Mouse (Mus musculus) ovary, postnatal 36 days (tissue): ENCODE measurements around the gene Hba-x.
A peak's percentile ranks its signal among the peaks of the same experiment; 100 is the strongest.
"Not testable (repeated sequence)": the region's sequence is repeated elsewhere in the genome, so short reads cannot be mapped to it uniquely, and the experiment has no call there.

Experiments
- DNase-seq: peaks from one replicate; pipeline ENCODE4 v3.0.0; 2022; ENCODE audit warnings: low spot score, mixed read lengths

Hba-x gene

DNA sequence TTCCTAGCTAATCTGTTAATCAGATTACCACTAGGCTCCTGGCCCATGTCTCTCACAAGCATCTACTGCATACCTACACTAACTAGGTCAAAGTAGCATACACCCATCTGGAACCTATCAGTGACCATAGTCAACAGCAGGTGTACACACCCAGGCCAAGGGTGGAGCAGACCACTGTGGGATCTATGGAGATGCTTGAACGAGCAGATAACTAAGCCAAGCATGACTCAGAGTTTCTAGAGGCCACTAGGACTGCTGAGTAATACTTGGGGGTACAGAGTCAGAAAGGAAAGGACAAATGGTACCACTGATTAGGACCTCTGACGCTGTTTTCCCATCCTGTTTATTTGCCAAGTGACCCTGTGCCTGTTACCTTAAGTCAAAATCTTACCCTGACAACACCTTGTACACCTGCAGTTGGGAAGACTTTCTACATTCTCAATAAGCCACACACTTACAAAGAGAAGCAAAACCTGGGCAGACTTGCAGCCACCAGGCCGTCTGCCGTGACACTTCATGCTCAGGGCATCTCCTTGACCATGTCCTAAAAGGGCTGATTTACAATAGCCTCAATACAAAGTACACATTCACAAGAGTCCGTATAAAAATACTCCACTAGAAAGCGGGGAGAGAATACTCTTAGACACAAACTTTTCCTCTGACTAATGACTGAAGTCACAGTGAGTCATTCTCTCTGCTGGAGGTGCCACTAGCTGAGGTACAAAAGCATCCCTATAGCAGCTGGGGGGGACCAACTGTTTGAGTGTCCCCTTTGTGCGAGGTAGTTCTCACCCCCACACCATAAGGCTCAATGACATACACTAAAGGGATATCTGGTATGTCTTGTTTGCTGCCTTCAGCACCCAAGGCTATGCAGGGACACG, 25.1 kb upstream of the Hba-x start:
- DNase-seq: no peak

GRCm38 (mm10) chr11:32253121-32253520, 23.1 kb upstream of the Hba-x start:
- DNase-seq: no peak

DNA sequence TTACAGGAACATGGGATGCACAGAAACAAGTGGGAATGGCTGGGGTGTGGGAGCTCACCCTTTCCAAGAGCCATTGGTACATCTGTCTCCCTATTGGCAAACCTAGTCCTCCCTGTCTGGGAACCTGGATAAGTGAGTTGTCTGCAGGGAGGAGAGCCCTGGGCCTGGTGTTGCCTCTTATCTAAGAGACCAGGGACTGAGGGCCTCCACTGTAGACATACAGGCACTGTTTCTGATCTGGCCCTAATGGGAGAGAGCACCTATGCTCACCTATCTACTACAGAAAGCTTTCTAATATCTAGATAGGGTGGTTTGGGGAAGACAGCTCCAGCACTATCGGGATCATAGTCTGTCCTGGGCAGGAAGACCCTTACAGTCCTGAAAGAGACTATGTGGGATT, 20.1 kb upstream of the Hba-x start:
- DNase-seq: no peak

GRCm38 (mm10) chr11:32256566-32256965, 19.6 kb upstream of the Hba-x start:
- DNase-seq: no peak

DNA sequence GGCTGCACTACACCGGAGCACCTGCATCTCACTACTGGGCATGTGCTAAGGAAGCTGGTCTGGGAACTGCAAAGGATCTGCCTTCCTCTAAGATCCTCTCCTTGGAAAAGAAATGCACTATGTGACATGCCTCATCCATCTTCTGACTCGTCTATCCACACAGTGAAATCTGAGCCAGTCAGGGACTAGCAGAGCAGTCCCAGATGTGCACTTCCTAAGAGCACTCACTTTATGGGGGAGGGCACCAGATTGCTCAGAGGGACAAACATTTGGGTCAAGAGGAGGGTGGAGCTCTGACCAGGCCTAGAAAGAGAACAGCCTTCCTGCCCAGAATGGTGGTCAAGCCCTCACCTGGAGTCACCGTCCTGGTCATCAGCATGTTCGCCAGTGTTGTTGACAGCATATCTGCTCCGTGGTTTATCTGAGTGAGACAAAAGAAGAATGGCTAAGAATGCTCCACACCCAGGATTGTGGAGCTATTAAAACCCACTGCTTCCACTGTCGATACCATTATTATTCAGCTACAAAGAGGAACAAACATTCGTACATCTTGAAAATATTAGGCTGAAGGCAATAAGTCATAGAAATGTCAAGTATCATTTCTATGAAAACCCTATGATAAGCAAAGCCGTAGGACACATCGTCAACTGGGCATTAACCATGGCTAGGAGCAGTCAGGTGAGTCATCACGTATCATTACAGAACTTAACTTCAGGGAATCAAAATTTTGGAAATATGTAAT, 13.4 kb upstream of the Hba-x start:
- DNase-seq: no peak

GRCm38 (mm10) chr11:32265117-32265738, 11.0 kb upstream of the Hba-x start:
- no peak for DNase-seq

- DNase-seq: no peak
Measured at GRCm38 (mm10) chr11:32266194-32266593, 10.0 kb upstream of the Hba-x start.

DNA sequence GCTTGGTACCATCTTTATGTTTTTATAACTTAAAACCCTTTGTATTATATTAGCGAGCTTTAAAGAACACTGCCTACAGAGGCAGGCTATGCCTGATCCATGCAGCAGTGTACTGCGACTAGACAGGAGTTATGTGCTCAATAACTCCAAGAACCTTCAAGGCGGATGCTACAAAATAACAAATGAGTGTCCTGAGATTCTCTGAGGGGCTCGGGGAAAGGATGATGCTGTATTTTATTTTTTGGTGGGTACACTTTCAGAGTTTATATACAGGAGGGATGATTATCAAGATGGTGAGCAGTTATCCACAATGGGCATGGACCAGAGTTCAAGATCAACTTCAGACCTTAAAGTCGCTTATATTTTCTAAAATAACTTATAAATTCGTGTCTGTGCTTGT, 9.4 kb upstream of the Hba-x start:
- no peak for DNase-seq

GRCm38 (mm10) chr11:32267188-32267884, 8.9 kb upstream of the Hba-x start, which contains the start of gene Nprl3:
Nprl3 (minus strand) TSS chr11:32267707.
- peak; percentile 97 for DNase-seq

- no peak for DNase-seq
Measured at GRCm38 (mm10) chr11:32267964-32268363, 8.2 kb upstream of the Hba-x start.

- no peak for DNase-seq
Measured at GRCm38 (mm10) chr11:32268952-32269351, 7.2 kb upstream of the Hba-x start.

DNA sequence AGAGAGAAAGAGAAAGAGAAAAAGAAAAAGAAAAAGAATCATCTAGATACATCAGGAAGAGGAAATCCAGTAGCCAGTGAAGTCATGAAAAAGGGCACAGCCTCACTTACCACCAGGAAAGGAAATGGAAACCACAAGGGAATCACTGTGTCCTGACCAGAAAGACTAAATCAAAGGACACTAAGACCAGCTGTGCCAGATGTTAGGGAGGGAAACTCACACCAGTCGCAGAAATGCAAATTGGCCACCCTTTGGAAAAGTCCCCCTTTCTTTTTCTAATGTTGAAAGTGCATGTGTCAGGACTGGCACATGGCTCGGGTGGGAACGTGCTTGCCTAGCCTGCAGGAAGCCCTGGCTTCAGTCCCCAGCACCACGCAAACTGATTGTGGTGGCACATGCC, 5.0 kb upstream of the Hba-x start:
- no peak for DNase-seq

- no peak for DNase-seq
Measured at GRCm38 (mm10) chr11:32277736-32278457, 1.7 kb downstream of the Hba-x start.

DNA sequence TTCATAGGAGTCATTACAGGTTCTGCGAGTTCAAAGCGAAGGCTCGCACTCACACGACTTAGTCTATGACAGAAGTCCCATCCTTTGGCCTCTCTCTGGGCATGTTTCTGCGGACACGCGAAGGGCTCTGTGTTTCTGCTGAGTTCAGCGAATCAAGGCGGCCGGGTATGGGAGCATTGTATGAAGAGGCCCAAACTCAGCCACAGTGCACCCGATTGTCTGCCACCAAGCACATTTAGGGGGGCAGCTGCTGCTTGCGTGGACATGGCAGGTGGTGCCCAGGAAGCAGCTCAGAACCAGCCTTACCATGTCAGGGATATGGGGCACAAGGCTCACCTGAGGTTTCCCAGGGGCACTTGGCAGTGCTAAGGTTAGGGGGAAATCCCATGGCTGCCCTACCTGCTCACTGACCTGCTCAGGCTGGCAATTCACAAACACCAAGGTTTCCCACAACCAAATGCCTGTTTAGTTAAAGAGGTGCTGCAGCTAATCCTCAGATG, 2.3 kb downstream of the Hba-x start:
- DNase-seq: no peak

DNA sequence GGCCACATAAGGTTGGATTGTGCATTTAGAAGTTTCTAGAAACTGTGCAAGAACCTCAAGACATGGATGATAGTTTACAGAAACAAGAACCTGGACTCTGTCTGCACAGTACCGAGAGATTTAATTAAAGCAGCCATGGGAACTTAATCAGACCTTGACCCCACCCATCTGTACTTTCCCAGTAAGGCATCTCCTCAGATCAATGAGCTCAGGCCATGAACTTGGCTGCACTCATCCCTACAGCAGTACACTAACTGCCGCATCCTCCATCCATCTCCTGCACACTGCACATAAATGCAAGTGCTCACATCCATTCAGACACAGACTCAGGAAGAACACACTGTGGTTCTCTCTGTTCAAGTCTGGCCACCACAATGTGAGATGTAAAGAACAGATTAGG, 4.4 kb downstream of the Hba-x start:
- no peak for DNase-seq

DNA sequence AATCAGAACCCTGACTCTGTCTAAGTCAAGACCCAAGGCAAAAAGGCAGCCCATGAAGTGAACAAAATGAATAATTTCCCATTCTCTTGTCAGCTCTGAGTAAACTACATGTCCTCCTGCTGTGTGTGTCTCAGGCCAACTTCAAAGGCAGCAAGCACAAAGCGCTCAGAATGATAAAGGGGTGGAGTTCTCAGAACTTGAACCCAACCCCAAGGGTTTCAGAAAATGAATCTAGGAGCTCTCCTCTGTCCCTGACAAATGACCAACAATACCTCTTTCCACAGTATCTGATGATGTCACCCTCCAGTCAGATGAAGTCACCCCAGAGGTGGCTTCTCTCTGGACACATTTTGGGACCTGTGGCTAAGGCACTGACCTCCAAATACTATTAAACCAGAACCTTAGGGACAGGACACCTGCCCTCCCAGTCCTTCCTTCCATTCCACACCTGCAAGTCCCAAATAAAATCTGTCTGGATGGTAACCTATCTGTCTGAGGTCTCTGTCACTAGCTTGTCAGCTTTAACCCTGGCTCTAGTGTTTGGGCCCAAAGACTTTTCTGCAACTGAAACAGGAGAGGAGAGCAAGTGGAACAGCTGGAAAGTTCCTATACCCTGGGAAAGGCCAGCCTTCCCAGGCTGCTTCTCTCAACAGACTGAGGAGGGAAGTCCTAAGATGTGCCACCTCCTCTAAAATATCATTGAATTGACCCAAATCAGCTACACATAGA, 5.4 kb downstream of the Hba-x start:
- DNase-seq: no peak

DNA sequence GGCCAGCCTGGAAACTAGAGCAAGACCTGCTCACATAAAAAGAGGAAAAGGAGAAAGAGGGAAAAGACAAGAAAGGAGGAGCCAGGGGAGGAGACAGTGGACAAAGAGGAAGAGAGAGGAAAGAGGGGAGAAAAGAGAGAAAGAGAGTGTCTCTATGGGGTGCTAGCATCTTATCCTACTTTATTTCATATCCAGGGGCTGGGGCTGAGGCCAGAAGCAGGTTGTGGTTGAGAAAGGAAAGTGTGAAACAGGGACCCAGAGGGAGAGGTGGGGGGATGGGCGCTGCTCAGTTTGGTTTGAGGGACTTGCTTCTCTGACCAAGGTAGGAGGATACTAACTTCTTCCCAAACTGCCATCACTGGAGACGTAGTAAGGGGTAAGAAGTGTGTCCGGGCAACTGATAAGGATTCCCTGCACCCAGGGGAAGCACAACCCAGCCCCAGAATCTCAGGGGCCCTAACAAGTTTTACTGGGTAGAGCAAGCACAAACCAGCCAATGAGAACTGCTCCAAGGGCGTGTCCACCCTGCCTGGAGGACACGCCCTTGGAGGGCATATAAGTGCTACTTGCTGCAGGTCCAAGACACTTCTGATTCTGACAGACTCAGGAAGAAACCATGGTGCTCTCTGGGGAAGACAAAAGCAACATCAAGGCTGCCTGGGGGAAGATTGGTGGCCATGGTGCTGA, 7.0 kb downstream of the Hba-x start, which contains the start of gene Hba-a1:
Gene Hba-a1, plus strand, starts transcription at position 421 of the 687 bp plus-strand sequence.
- DNase-seq: not testable (repeated sequence)

DNA sequence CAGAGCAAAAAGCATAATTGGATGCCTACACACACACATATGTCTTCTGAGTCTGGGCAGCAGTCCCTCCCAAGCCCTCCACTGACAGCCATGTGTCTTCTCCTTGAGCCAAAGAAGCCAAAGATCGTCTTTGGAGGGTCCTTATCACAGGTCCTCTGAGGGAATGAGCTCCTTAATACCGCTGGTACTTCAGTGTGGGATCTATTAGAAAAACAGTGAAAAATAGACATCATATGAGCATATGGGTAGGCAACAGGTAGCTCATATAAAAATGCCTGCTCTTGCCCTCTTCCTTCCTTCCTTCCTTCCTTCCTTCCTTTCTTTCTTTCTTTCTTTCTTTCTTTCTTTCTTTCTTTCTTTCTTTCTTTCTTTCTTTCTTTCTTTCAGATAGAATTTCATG, 8.4 kb downstream of the Hba-x start:
- not testable (repeated sequence) for DNase-seq

DNA sequence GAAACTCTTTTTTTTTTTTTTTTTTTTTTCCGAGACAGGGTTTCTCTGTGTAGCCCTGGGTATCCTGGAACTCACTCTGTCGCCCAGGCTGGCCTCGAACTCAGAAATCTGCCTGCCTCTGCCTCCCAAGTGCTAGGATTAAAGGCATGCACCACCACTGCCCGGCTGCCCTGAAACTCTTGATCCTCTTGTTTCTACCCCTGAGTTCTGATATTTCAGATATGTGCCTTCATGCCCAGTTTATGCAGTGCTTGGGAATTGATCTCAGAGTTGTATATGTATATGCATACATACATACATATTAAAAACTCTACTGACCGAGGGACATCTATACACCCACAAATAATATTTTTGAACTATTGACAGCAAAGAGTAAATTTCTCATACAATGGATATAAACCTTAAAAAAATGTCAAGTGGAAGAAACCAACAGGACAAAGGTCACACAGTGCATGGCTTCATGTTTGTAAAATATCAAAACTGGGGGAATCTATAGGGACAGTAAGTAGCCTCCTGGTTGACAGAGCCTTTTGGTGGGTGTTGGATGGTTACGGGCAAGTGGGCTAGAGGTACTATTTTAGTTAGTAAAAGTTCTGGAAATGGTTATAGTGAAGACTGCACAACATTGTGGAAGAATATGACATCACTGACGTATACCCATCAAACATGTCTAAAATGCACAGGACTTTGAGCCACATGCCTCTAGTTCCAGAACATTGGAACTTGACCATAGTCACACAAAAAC, 9.0 kb downstream of the Hba-x start:
- DNase-seq: no peak
